Mouse (Mus musculus) CD4-positive helper T cell, adult 2 months (primary cell): Measurements from ENCODE around the gene Dnhd1.

Experiments used
- DNase-seq: peaks from one replicate; pipeline ENCODE4 v3.0.0-alpha.2; 2012; ENCODE audit warnings: low read depth, missing footprints, low spot score

Gene Dnhd1

GRCm38 (mm10) chr7:105650639-105651435 is at the start of gene Dnhd1:
Gene Dnhd1 (plus strand): TSS chr7:105650827.
- peak; percentile 78 for DNase-seq

GRCm38 (mm10) chr7:105602860-105603623 is 47.6 kb upstream of the Dnhd1 start:
- peak; percentile 24 for DNase-seq

GRCm38 (mm10) chr7:105608467-105608866 is 42.2 kb upstream of the Dnhd1 start:
- no peak for DNase-seq

GRCm38 (mm10) chr7:105611767-105612166 is 38.9 kb upstream of the Dnhd1 start:
- no peak for DNase-seq

GRCm38 (mm10) chr7:105614400-105614799 is 36.2 kb upstream of the Dnhd1 start:
- no peak for DNase-seq

GRCm38 (mm10) chr7:105615720-105616119 is 34.9 kb upstream of the Dnhd1 start:
- no peak for DNase-seq

GRCm38 (mm10) chr7:105616561-105616960 is 34.1 kb upstream of the Dnhd1 start:
- DNase-seq, result no peak

- DNase-seq, result no peak
Measured at GRCm38 (mm10) chr7:105617810-105618209, 32.8 kb upstream of the Dnhd1 start.

- no peak for DNase-seq
Measured at GRCm38 (mm10) chr7:105619701-105620100, 30.9 kb upstream of the Dnhd1 start.

- DNase-seq, result no peak
Measured at GRCm38 (mm10) chr7:105621053-105621452, 29.6 kb upstream of the Dnhd1 start.

- no peak for DNase-seq
Measured at GRCm38 (mm10) chr7:105621646-105622292, 28.9 kb upstream of the Dnhd1 start.

GRCm38 (mm10) chr7:105625397-105625796 is 25.2 kb upstream of the Dnhd1 start:
- DNase-seq, result no peak

GRCm38 (mm10) chr7:105628633-105629032 is 22.0 kb upstream of the Dnhd1 start:
- DNase-seq, result no peak

GRCm38 (mm10) chr7:105632551-105632972 is 18.1 kb upstream of the Dnhd1 start:
- DNase-seq, result peak; percentile 10

- DNase-seq, result peak; percentile 83
Measured at GRCm38 (mm10) chr7:105633127-105633800, 17.4 kb upstream of the Dnhd1 start, which contains the start of gene Trim3. Gene Trim3 (minus strand): TSS chr7:105633571.

- no peak for DNase-seq
Measured at GRCm38 (mm10) chr7:105633801-105634135, 16.9 kb upstream of the Dnhd1 start.

- no peak for DNase-seq
Measured at GRCm38 (mm10) chr7:105634272-105634920, 16.2 kb upstream of the Dnhd1 start.

- DNase-seq, result no peak
Measured at GRCm38 (mm10) chr7:105635726-105636125, 14.9 kb upstream of the Dnhd1 start.

GRCm38 (mm10) chr7:105638776-105639175 is 11.9 kb upstream of the Dnhd1 start:
- no peak for DNase-seq

GRCm38 (mm10) chr7:105639304-105639703 is 11.3 kb upstream of the Dnhd1 start:
- no peak for DNase-seq

GRCm38 (mm10) chr7:105639756-105640155 is 10.9 kb upstream of the Dnhd1 start, which contains the start of gene Timm10b:
Gene Timm10b (plus strand): TSS chr7:105640056.
- DNase-seq, result no peak
